Mouse (Mus musculus) layer of hippocampus, adult 11-12 months (tissue): Measurements from ENCODE around the gene Mmp9.
A peak's percentile ranks its signal among the peaks of the same experiment; 100 is the strongest.

Experiments
- DNase-seq: peaks from one replicate; pipeline ENCODE4 v3.0.0; 2022; ENCODE audit warnings: low spot score

Gene Mmp9

GRCm38 (mm10) chr2:164940140-164940830 is at the start of gene Mmp9:
Gene Mmp9, plus strand, starts transcription at chr2:164940780.
- no peak for DNase-seq

DNA sequence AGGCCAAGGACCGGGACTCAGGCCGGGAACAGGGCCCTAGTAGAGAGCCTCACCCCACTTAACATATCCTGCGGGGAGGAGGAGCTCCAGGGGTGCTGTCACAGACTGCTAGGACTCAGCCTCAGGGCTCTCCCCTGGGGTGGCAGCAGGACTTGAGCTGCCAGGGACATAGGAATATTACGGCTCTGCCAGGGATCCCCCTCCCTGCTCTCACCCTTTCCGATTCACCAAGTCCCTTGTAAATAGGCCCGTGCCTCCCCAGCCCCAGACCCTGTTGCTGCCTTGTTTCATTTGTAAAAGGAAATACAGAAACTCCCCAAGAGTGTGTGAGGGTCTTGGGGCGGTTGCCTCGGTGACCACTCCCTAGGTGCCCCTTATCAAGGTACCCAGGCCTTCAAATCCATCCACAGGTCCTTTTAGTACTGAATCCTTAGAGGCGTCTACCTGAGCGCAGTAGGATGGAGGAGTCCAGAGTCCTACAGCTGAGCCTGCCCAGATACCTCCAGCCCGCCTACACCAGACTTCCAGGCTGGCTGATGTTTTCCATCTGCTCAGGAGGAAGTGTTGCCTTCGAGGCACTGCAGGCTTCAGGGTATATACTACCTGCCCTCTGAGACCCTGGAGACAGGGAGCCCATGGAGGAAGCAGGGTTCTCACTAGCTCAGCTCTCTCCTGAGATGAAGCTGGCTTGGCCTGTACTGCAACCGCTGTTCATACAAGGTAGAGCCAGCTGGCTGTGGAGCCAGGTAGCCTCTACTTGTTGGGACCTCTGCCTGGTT is 49.3 kb upstream of the Mmp9 start:
- DNase-seq = no peak

- DNase-seq = peak; percentile 21
Measured at GRCm38 (mm10) chr2:164891908-164892695, 48.5 kb upstream of the Mmp9 start.

DNA sequence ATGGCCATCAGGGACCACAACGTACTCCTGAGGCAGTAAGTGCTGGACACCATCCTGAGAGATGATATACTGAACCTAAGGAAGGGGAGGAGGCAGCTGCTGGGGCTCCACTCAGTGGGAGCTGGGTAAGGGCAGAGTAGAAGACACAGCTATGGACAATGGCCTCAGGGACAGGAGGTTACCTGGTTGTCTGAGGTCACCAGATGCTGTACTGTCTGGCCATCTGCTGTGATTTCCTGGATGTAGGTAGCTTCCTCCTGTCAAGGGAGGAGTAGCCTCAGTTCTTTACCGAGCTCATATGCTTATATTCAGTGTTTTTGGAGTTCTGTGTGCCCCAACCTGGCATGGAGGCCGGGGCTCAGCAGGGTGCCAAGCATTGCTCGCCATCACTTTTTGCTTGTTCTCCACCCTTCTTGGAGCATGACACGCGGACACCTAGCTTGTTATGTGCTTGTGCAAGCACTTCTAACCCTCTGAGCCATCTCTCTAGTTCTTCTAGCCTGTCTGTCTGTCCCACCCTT is 47.8 kb upstream of the Mmp9 start:
- DNase-seq = no peak

GRCm38 (mm10) chr2:164894048-164894447 is 46.5 kb upstream of the Mmp9 start:
- DNase-seq = no peak

- no peak for DNase-seq
Measured at GRCm38 (mm10) chr2:164894644-164895043, 45.9 kb upstream of the Mmp9 start.

DNA sequence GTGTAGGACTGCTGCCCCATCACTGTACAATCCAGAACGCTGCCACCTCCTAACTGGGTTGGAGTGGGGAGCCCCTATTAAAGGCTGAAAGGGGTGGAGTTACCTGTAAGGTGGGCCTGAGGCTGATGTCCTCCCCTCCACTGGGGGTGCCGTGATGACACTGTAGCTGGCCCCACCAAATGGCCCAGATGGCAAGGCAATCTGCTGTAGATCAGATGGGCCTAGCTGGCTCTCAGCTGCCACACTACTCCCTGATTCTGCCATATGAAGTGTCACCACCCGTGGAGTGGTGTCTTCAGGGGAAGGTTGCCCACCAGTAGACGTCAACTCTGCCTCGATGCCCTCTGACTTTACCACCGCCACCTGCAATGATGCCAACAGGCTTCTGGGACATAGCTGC is 44.7 kb upstream of the Mmp9 start:
- DNase-seq = no peak

DNA sequence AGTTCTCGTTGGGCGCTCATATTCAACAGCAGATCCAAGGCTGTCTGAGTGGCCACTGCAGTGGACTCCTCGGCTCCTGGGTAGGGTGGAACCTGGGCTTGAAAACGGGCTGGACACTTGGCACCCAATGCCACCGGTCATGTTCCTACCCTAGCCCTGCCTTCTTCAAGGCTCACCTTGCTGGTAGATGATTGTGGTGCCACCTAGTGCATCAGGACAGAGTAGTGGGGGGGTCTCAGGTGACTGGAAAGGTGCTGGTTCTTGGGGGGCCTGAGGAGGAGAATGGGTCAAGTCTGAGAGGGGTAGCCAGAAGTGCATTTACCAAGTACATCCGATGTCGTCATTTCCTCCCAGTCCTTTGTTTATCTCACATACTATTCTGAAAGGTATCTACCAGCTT is 42.6 kb upstream of the Mmp9 start:
- no peak for DNase-seq

- no peak for DNase-seq
Measured at GRCm38 (mm10) chr2:164899034-164899433, 41.5 kb upstream of the Mmp9 start.

- DNase-seq = no peak
Measured at GRCm38 (mm10) chr2:164899723-164900459, 40.7 kb upstream of the Mmp9 start.

GRCm38 (mm10) chr2:164901380-164901779 is 39.2 kb upstream of the Mmp9 start:
- no peak for DNase-seq

- DNase-seq = no peak
Measured at GRCm38 (mm10) chr2:164903496-164903895, 37.1 kb upstream of the Mmp9 start.

- no peak for DNase-seq
Measured at GRCm38 (mm10) chr2:164906071-164906470, 34.5 kb upstream of the Mmp9 start.

DNA sequence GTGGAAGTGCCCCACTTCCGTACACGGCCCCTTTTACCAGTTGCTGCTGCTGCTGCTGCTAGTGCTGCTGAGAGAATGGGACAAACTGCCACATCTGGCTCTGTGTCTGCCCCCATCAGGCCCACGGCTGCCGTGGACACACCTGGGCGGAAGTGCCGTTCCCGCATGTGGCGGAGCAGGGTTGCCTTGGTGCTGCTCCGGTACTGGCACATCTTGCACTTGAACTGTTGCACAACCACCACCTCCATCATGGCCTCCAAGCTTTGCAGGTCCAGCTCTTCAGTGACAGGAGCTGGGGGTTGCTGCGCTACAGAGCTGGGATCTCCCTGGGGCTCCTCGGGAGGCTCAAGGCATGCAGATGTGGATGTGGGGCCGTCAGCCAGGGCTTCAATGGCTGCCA is 33.1 kb upstream of the Mmp9 start:
- DNase-seq = no peak

DNA sequence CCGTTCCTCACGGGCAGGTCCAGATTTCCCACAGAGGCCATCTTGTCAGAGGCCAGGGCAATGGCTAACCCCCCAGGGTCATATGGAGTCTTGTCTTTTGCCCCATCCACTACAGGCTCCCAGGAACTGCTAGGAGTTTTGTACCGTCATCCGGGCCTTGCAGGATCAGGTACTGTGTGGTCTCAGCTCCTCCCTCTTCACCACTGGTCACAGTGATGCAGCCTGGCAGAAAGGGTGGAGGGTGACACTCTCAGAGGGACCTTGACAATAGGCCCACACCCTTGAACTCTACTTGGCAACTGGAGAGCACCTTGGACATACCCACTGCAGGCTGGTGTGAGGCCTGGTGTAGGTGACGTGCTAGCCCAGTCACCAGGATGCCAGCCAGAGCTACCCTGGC is 32.6 kb upstream of the Mmp9 start:
- DNase-seq = no peak

GRCm38 (mm10) chr2:164909100-164909499 is 31.5 kb upstream of the Mmp9 start:
- no peak for DNase-seq

GRCm38 (mm10) chr2:164909542-164909941 is 31.0 kb upstream of the Mmp9 start:
- DNase-seq = peak; percentile 42

DNA sequence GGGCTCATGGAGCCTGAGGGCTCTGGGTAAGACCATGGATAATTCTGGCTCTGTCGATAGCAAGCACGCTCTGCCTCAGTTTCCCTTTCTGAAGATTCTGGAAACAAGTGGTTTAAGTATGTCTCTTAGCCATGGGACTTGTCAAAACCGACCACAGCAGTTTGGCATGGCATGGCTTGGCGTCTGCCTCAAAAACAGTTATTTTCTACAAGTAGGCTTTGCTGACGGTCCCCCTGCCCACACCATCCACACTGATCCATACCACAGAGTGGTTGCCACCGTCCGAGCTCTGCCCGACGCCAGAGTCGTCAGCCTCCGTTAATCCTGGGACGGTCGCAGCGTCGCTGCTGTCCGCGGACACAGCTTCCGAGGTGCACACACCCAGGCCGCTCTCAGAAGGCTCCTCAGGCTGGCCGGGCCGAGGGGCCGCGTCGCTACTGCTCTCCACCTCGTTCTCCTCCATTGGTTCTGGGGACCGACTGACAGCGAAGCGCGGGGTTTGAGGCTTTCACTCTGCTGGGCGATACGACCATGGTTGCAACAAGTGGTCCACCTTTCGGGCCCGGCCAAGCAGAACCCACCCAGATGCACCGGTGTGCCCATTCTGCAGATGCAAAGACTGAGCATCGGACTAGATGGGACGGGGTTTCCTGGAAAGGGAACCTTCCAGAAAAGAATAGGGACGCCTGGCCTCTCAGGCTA is 30.1 kb upstream of the Mmp9 start:
- DNase-seq = peak; percentile 22

DNA sequence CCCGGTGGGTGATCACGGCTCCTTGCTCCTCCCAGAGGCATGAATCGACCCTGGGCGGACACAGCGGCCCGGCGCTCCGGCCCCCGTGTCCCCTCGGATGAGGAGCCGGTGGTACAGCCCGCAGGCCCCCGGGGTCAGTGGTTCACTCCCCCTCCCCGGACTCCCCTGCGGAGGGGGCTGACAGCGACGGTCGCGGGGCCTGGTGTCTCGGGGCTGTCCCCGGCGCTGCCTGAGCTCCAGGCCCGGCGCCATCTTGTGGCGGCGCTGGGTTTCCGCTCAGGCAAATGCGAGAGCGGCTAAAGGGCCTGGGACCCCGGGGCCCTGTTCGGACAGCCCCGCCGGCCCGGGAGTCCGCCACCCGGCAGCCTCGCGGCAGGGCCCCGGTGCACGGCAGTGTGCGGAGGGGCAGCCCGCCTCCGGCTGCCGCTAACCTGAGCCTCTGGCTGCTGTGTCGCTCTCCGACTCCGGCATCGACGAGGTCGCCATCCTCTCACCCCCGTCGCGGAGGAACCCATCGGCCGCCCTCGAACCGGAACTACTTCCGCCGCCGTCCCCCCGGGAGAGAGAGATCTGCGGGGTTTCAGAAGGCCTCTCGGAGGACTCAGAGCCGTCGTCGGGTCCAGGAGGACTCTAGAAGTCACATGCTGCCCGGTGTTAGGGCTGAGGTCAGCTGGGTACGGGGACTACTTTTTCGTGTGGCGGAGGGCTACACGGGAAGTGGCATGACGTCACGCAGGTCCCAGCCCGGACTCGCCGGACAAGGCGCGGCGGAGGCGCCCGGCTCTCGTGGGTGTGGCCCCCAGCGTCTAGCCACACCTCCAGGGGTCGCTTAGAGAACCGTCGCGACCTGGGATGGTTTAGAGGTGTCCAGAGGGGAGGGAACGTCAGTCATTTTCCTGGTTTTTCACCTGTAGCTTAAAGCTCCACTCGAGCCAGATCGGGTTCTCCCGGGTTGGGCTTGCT is 29.2 kb upstream of the Mmp9 start, which contains the start of gene Zfp335:
Gene Zfp335 (minus strand): TSS at position 672 of the 963 bp plus-strand sequence.
- peak; percentile 94 for DNase-seq

- peak; percentile 69 for DNase-seq
Measured at GRCm38 (mm10) chr2:164912151-164912550, 28.4 kb upstream of the Mmp9 start.
